Mouse (Mus musculus): ENCODE results near the gene 1700102P08Rik. TPM values are rescaled to one million over a fixed set of nuclear protein-coding genes. Genes with fewer than 3 reads are reported as not detected.

1700102P08Rik gene
- polyA plus RNA-seq, 1 experiment from 2014 or later = 2.1 TPM

GRCm38 (mm10) chr9:108439176-108439575 lies 46.6 kb downstream of the 1700102P08Rik start:
- no peak for ATAC-seq (ENCODE audit: low read depth)
- H3K9ac ChIP-seq (replicated peaks; ENCODE audit: low read depth, low read length) = no peak overlapping the region
- H3K9me3 ChIP-seq (ENCODE audit: control insufficient read depth, low read length) = no peaks in the 10 kb centered on the region
- no peaks in the 10 kb centered on the region for H3K27me3 ChIP-seq (ENCODE audit: control insufficient read depth, insufficient read depth, low read length)
- no peak overlapping the region for H3K4me2 ChIP-seq (ENCODE audit: low read depth, low read length)
- no peak overlapping the region for H3K27ac ChIP-seq (ENCODE audit: low read depth, low read length)
- H3K36me3 ChIP-seq (ENCODE audit: control insufficient read depth, insufficient read depth, low read length) = no peaks in the 10 kb centered on the region
- H3K4me1 ChIP-seq (ENCODE audit: control insufficient read depth, insufficient read depth, low read length) = no peaks in the 10 kb centered on the region
- no peak overlapping the region for H3K4me3 ChIP-seq (ENCODE audit: low read depth, low read length)
- WGBS = 83% methylated on average over 6 of the region's 6 CpGs

GRCm38 (mm10) chr9:108440485-108440884 lies 47.9 kb downstream of the 1700102P08Rik start:
- no peaks in the 10 kb centered on the region for H3K27me3 ChIP-seq (ENCODE audit: control insufficient read depth, insufficient read depth, low read length)
- no peak overlapping the region for H3K27ac ChIP-seq (ENCODE audit: low read depth, low read length)
- H3K36me3 ChIP-seq (ENCODE audit: control insufficient read depth, insufficient read depth, low read length) = no peaks in the 10 kb centered on the region
- H3K4me1 ChIP-seq (ENCODE audit: control insufficient read depth, insufficient read depth, low read length) = no peaks in the 10 kb centered on the region
- no peak for ATAC-seq (ENCODE audit: low read depth)
- WGBS = 80% methylated on average over 5 of the region's 5 CpGs
- H3K9ac ChIP-seq (replicated peaks; ENCODE audit: low read depth, low read length) = no peak overlapping the region
- H3K4me3 ChIP-seq (ENCODE audit: low read depth, low read length) = no peak overlapping the region
- no peaks in the 10 kb centered on the region for H3K9me3 ChIP-seq (ENCODE audit: control insufficient read depth, low read length)
- no peak overlapping the region for H3K4me2 ChIP-seq (ENCODE audit: low read depth, low read length)

- 94% methylated on average over 11 of the region's 11 CpGs for WGBS
- Histone ChIP-seq H3K9me3 (ENCODE audit: control insufficient read depth, low read length) (no peaks in the 10 kb centered on the region), H3K4me1 (ENCODE audit: control insufficient read depth, insufficient read depth, low read length) (no peaks in the 10 kb centered on the region), H3K36me3 (ENCODE audit: control insufficient read depth, insufficient read depth, low read length) (no peaks in the 10 kb centered on the region), H3K27me3 (ENCODE audit: control insufficient read depth, insufficient read depth, low read length) (no peaks in the 10 kb centered on the region), H3K27ac (ENCODE audit: low read depth, low read length) (no peak overlapping the region), H3K9ac (replicated peaks; ENCODE audit: low read depth, low read length) (no peak overlapping the region), H3K4me2 (ENCODE audit: low read depth, low read length) (no peak overlapping the region), H3K4me3 (ENCODE audit: low read depth, low read length) (no peak overlapping the region)
- no peak for ATAC-seq (ENCODE audit: low read depth)
Measured at GRCm38 (mm10) chr9:108441236-108441919, 48.8 kb downstream of the 1700102P08Rik start.

GRCm38 (mm10) chr9:108445125-108445524 lies 52.5 kb downstream of the 1700102P08Rik start:
- no peak overlapping the region for H3K4me3 ChIP-seq (ENCODE audit: low read depth, low read length)
- H3K27ac ChIP-seq (ENCODE audit: low read depth, low read length) = no peak overlapping the region
- peaks cover 8% of the 10 kb centered on the region for H3K36me3 ChIP-seq (ENCODE audit: control insufficient read depth, insufficient read depth, low read length)
- H3K27me3 ChIP-seq (ENCODE audit: control insufficient read depth, insufficient read depth, low read length) = no peaks in the 10 kb centered on the region
- no peaks in the 10 kb centered on the region for H3K9me3 ChIP-seq (ENCODE audit: control insufficient read depth, low read length)
- H3K4me2 ChIP-seq (ENCODE audit: low read depth, low read length) = no peak overlapping the region
- no peak for ATAC-seq (ENCODE audit: low read depth)
- peaks cover 13% of the 10 kb centered on the region for H3K4me1 ChIP-seq (ENCODE audit: control insufficient read depth, insufficient read depth, low read length)
- no peak overlapping the region for H3K9ac ChIP-seq (replicated peaks; ENCODE audit: low read depth, low read length)
- WGBS = 67% methylated on average over 9 of the region's 9 CpGs

GRCm38 (mm10) chr9:108449860-108450259 lies 57.3 kb downstream of the 1700102P08Rik start:
- H3K4me1 ChIP-seq (ENCODE audit: control insufficient read depth, insufficient read depth, low read length) = peaks cover 35% of the 10 kb centered on the region
- peaks cover 8% of the 10 kb centered on the region for H3K36me3 ChIP-seq (ENCODE audit: control insufficient read depth, insufficient read depth, low read length)
- no peak overlapping the region for H3K4me3 ChIP-seq (ENCODE audit: low read depth, low read length)
- no peaks in the 10 kb centered on the region for H3K27me3 ChIP-seq (ENCODE audit: control insufficient read depth, insufficient read depth, low read length)
- H3K9ac ChIP-seq (replicated peaks; ENCODE audit: low read depth, low read length) = no peak overlapping the region
- ATAC-seq (ENCODE audit: low read depth) = peak; percentile 19
- peak overlapping the region; percentile 82 for H3K27ac ChIP-seq (ENCODE audit: low read depth, low read length)
- H3K4me2 ChIP-seq (ENCODE audit: low read depth, low read length) = peak overlapping the region; percentile 74; the same call in 1 of the 2 replicates
- no peaks in the 10 kb centered on the region for H3K9me3 ChIP-seq (ENCODE audit: control insufficient read depth, low read length)
- 32% methylated on average over 4 of the region's 4 CpGs for WGBS

- Histone ChIP-seq H3K36me3 (ENCODE audit: control insufficient read depth, insufficient read depth, low read length) (peaks cover 8% of the 10 kb centered on the region), H3K4me3 (ENCODE audit: low read depth, low read length) (peak overlapping the region; percentile 63; the same call in 1 of the 2 replicates), H3K27ac (ENCODE audit: low read depth, low read length) (peak overlapping the region; percentile 82), H3K4me1 (ENCODE audit: control insufficient read depth, insufficient read depth, low read length) (peaks cover 35% of the 10 kb centered on the region), H3K27me3 (ENCODE audit: control insufficient read depth, insufficient read depth, low read length) (no peaks in the 10 kb centered on the region), H3K9ac (replicated peaks; ENCODE audit: low read depth, low read length) (peak overlapping the region; percentile 39), H3K4me2 (ENCODE audit: low read depth, low read length) (peak overlapping the region; percentile 74), H3K9me3 (ENCODE audit: control insufficient read depth, low read length) (no peaks in the 10 kb centered on the region)
- peak; percentile 61 for ATAC-seq (ENCODE audit: low read depth)
- 44% methylated on average over 21 of the region's 21 CpGs for WGBS
Measured at GRCm38 (mm10) chr9:108450292-108451169, 57.9 kb downstream of the 1700102P08Rik start.

GRCm38 (mm10) chr9:108451170-108451493 lies 58.5 kb downstream of the 1700102P08Rik start:
- ATAC-seq (ENCODE audit: low read depth) = no peak
- H3K9me3 ChIP-seq (ENCODE audit: control insufficient read depth, low read length) = no peaks in the 10 kb centered on the region
- WGBS = 69% methylated on average over 6 of the region's 6 CpGs
- peaks cover 35% of the 10 kb centered on the region for H3K4me1 ChIP-seq (ENCODE audit: control insufficient read depth, insufficient read depth, low read length)
- H3K4me3 ChIP-seq (ENCODE audit: low read depth, low read length) = peak overlapping the region; percentile 63
- H3K36me3 ChIP-seq (ENCODE audit: control insufficient read depth, insufficient read depth, low read length) = peaks cover 8% of the 10 kb centered on the region
- H3K4me2 ChIP-seq (ENCODE audit: low read depth, low read length) = peak overlapping the region; percentile 74
- H3K27me3 ChIP-seq (ENCODE audit: control insufficient read depth, insufficient read depth, low read length) = no peaks in the 10 kb centered on the region
- H3K27ac ChIP-seq (ENCODE audit: low read depth, low read length) = peak overlapping the region; percentile 82
- H3K9ac ChIP-seq (replicated peaks; ENCODE audit: low read depth, low read length) = peak overlapping the region; percentile 39

- ATAC-seq (ENCODE audit: low read depth) = no peak
- Histone ChIP-seq H3K9me3 (ENCODE audit: control insufficient read depth, low read length) (no peaks in the 10 kb centered on the region), H3K27ac (ENCODE audit: low read depth, low read length) (peak overlapping the region; percentile 82), H3K4me2 (ENCODE audit: low read depth, low read length) (peak overlapping the region; percentile 74), H3K27me3 (ENCODE audit: control insufficient read depth, insufficient read depth, low read length) (no peaks in the 10 kb centered on the region), H3K4me1 (ENCODE audit: control insufficient read depth, insufficient read depth, low read length) (peaks cover 35% of the 10 kb centered on the region), H3K4me3 (ENCODE audit: low read depth, low read length) (peak overlapping the region; percentile 63), H3K36me3 (ENCODE audit: control insufficient read depth, insufficient read depth, low read length) (peaks cover 8% of the 10 kb centered on the region), H3K9ac (replicated peaks; ENCODE audit: low read depth, low read length) (peak overlapping the region; percentile 78)
- 50% methylated on average over 6 of the region's 6 CpGs for WGBS
Measured at GRCm38 (mm10) chr9:108451519-108452160, 59.0 kb downstream of the 1700102P08Rik start.

All from neural tube, embryonic 14.5 days (tissue).